Mouse (Mus musculus) midbrain, embryonic 13.5 days (tissue): ENCODE measurements at regions not wholly inside any gene's neighbourhood (a gene's known extent, or its start where the extent isn't known, plus 50 kb on each side); places are given as distances from the start of the nearest gene placed in this dataset.

Source experiments
- ATAC-seq: fragments of 200-750 bp; cut with Nextera tagmentation; 2 replicates; pipeline ENCODE4 v1.8.0; 2017; ENCODE audit warnings: mild to moderate bottlenecking, moderate TSS enrichment, moderate library complexity
- H3K27ac ChIP-seq: fragments of 300-500 bp; sonication (generic); 2 replicates; pipeline ENCODE4 v1.5.1; 2015; ENCODE audit warnings: inconsistent platforms, mild to moderate bottlenecking, moderate library complexity
- H3K27me3 ChIP-seq: fragments of 300-500 bp; sonication (generic); 2 replicates; pipeline ENCODE4 v1.6.1; 2015; ENCODE audit warnings: mild to moderate bottlenecking, inconsistent platforms
- H3K36me3 ChIP-seq: fragments of 300-500 bp; sonication (generic); 2 replicates; pipeline ENCODE4 v1.6.1; 2015; ENCODE audit warnings: mild to moderate bottlenecking, inconsistent platforms
- H3K4me1 ChIP-seq: fragments of 300-500 bp; sonication (generic); replicated peaks from 2 replicates; pipeline ENCODE4 v1.6.1; 2015; ENCODE audit warnings: inconsistent platforms
- H3K4me2 ChIP-seq: fragments of 300-500 bp; sonication (generic); replicated peaks from 2 replicates; pipeline ENCODE4 v1.6.1; 2015; ENCODE audit warnings: moderate library complexity, mild to moderate bottlenecking, inconsistent platforms
- H3K4me3 ChIP-seq: fragments of 300-500 bp; sonication (generic); replicated peaks from 2 replicates; pipeline ENCODE4 v1.5.1; 2015; ENCODE audit warnings: mild to moderate bottlenecking, inconsistent platforms
- H3K9ac ChIP-seq: fragments of 300-500 bp; sonication (generic); replicated peaks from 2 replicates; pipeline ENCODE4 v1.6.1; 2015; ENCODE audit warnings: mild to moderate bottlenecking, inconsistent platforms
- H3K9me3 ChIP-seq: fragments of 300-500 bp; sonication (generic); 2 replicates; pipeline ENCODE4 v1.6.1; 2016; ENCODE audit warnings: mild to moderate bottlenecking, inconsistent platforms
- WGBS: fragments of 180-500 bp; shearing (Covaris S2); methylation state at CpG from one replicate; pipeline ENCODE4 v1.1.7; 2015; 5-methylcytosine and 5-hydroxymethylcytosine counted together

DNA sequence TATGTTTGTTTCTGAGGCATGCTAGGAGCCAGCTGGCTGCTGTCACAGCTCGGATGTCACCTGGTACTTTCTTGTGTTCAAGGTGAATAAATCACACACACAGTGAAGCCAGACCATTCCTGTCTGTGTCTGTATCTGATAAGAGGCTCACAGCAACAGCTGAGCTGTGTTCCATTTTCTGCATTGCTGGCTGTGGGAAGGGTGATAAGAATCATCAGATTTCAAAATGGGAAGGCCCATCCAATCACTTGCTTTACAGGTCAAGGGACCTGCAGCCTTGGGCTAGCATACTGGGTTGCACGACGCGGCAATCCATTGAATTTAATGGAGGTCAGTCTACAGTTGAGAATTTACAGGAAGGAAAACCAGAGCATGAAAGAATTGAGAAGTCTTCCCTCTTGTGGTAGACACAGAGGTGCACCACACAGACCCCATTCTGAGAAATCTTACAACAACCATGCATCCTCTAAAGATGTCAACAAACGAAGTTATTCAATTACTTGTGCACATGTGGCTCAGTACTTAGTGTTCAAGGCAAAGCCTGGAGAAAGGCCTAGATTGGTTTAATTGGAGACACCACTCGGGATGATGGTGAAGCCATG lies 135.2 kb downstream of the Gm12728 start:
- Histone ChIP-seq H3K4me2 (no peak overlapping the region), H3K4me1 (no peaks in the 10 kb centered on the region), H3K9me3 (no peaks in the 10 kb centered on the region), H3K27me3 (no peaks in the 10 kb centered on the region), H3K27ac (no peak overlapping the region), H3K4me3 (no peak overlapping the region), H3K36me3 (no peaks in the 10 kb centered on the region), H3K9ac (no peak overlapping the region)
- WGBS, result 82% methylated on average over 6 of the region's 6 CpGs
- no peak for ATAC-seq

DNA sequence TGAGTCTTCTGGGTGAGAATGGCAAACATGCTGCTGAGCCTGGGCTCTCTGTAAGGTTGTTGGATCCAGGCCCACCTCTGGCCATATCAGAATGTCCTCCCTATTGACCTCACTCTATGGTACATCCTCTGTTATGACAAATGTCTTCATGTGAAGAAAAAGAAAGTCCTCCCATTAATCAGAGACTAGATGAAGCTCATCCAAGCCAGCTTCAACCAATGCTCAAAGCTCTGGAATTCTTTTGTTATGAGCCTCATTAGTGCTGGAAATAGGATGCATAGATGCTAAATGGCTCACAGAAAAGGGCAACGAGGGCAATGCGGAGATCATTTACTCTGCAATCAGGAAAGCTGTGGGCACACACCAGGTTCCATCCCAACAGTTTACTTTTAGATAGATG lies 135.8 kb downstream of the Gm12728 start:
- Histone ChIP-seq H3K9ac (no peak overlapping the region), H3K27ac (no peak overlapping the region), H3K4me2 (no peak overlapping the region), H3K27me3 (no peaks in the 10 kb centered on the region), H3K9me3 (no peaks in the 10 kb centered on the region), H3K36me3 (no peaks in the 10 kb centered on the region), H3K4me1 (no peaks in the 10 kb centered on the region), H3K4me3 (no peak overlapping the region)
- WGBS, result 96% methylated on average over 2 of the region's 2 CpGs
- ATAC-seq, result no peak

DNA sequence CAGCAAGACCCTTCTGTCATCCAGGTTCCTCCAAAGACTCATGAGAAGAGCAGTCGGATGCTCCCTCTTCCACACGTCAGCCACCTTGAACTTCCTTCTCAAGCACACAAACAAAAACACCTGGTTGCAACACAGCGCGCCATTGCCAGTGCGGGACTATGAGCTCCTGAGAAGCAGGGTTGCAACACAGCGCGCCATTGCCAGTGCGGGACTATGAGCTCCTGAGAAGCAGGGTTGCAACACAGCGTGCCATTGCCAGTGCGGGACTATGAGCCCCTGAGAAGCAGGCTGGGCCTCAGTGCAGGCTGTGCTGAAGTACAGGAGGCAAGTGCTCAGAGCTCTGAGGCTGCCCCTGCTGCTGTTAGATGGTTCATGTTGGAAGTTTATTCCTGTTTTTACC lies 140.0 kb downstream of the Gm12728 start:
- Histone ChIP-seq H3K9ac (no peak overlapping the region), H3K27me3 (no peaks in the 10 kb centered on the region), H3K4me2 (no peak overlapping the region), H3K36me3 (no peaks in the 10 kb centered on the region), H3K4me1 (no peaks in the 10 kb centered on the region), H3K4me3 (no peak overlapping the region), H3K9me3 (no peaks in the 10 kb centered on the region), H3K27ac (no peak overlapping the region)
- ATAC-seq, result no peak
- WGBS, result 93% methylated on average over 10 of the region's 10 CpGs

DNA sequence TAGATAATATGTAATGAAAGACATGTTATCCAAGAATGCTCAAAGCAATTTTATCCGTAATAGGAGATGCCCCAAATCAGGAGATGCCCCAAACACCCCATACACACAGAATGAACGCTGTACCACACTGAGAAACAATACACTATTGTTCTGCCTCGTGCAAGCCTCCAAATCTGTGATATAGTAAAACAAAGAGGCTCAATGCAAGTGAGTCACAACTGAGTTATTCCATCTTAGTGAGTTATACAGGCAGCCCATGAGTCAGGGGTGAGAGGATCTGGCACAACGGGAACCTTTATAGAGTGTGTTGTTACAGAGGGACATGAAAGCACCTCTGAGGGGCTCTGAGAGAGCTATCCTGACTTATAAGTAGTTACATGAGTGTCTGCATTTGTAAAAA lies 145.3 kb downstream of the Gm12728 start:
- Histone ChIP-seq H3K9ac (no peak overlapping the region), H3K27ac (no peak overlapping the region), H3K36me3 (no peaks in the 10 kb centered on the region), H3K4me2 (no peak overlapping the region), H3K4me3 (no peak overlapping the region), H3K27me3 (no peaks in the 10 kb centered on the region), H3K9me3 (no peaks in the 10 kb centered on the region), H3K4me1 (no peaks in the 10 kb centered on the region)
- 66% methylated on average over 4 of the region's 4 CpGs for WGBS
- ATAC-seq, result no peak

DNA sequence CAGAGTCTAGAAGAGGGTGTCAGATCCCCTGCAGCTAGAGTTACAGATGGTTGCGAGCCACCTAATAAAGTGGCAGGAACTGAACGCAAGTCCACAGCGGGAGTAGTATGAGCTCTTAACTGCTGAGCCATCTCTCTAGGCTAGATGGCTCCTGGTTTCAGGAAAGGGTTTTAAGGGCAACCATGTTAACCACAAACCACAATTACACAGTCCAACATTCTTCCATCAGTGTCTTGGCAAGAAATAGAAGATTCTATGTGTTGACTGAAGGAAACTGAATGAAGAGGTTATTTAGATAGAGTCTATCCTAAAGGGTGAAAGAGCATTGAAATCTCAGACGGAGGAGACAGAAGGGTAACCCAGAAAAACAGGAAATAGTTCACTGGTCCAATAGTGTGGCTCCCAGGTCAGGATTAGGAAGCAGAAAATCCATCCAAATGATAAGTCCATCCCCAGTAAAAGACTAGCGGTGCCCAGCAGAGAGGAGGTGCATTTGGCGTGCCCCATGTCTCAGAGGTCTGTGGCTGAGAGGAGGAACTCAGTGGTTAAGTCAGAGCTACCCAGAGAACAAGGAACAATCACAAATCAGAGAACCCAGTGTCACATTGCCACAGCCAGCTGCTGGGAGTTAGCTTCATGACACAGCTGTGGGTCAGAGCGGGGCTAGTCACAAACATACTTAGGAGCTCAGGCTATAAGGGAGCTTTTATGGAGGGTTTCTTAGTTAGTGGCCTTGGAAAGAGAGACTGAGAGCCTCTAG lies 147.3 kb downstream of the Gm12728 start:
- Histone ChIP-seq H3K27ac (no peak overlapping the region), H3K4me1 (no peaks in the 10 kb centered on the region), H3K9ac (no peak overlapping the region), H3K9me3 (no peaks in the 10 kb centered on the region), H3K36me3 (no peaks in the 10 kb centered on the region), H3K4me3 (no peak overlapping the region), H3K4me2 (no peak overlapping the region), H3K27me3 (no peaks in the 10 kb centered on the region)
- 92% methylated on average over 7 of the region's 7 CpGs for WGBS
- ATAC-seq, result no peak

DNA sequence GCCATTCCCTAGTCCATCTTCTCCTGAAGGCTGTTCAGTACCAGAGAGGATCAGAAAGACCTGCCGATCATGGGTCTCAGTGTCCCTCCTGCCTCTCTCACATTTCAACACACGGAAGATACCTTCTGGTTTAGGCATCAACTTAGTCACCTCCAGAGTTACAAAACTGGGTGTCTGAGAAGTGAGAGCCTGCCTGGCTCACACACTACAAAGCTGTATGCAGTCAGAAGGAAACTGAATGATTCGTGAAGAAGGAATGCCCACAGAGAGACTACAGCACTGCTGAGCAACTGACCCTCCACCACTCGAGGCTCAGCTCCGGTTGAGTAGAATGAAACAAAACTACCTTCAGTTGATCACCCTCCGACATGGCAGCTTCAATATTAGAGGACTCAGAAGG lies 147.9 kb downstream of the Gm12728 start:
- Histone ChIP-seq H3K27me3 (no peaks in the 10 kb centered on the region), H3K36me3 (no peaks in the 10 kb centered on the region), H3K9ac (no peak overlapping the region), H3K4me2 (no peak overlapping the region), H3K4me3 (no peak overlapping the region), H3K27ac (no peak overlapping the region), H3K4me1 (no peaks in the 10 kb centered on the region), H3K9me3 (no peaks in the 10 kb centered on the region)
- 83% methylated on average over 6 of the region's 6 CpGs for WGBS
- ATAC-seq, result no peak

DNA sequence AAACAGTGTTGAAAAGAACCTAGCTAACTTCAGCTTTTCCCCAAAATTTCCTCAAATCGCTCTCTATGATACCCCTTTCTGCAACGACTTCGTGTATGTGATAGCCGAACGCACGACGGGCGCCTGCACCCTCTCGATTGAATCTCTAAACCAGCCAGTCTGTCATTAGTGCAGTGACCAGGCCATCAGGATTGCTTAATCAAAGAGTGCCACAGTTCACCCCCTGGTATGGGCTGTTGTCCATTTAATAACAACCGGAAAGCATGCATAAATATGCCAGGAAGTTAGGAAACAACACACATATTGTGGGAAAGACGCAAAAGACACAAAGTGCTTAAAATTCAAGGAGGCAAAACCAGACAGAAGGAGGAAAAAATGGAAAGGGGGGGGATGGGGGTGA lies 149.2 kb downstream of the Gm12728 start:
- H3K9ac ChIP-seq, result no peak overlapping the region
- H3K9me3 ChIP-seq, result no peaks in the 10 kb centered on the region
- H3K36me3 ChIP-seq, result no peaks in the 10 kb centered on the region
- no peak for ATAC-seq
- no peak overlapping the region for H3K4me2 ChIP-seq
- H3K27me3 ChIP-seq, result no peaks in the 10 kb centered on the region
- no peaks in the 10 kb centered on the region for H3K4me1 ChIP-seq
- 83% methylated on average over 11 of the region's 11 CpGs for WGBS
- no peak overlapping the region for H3K27ac ChIP-seq
- H3K4me3 ChIP-seq, result no peak overlapping the region

DNA sequence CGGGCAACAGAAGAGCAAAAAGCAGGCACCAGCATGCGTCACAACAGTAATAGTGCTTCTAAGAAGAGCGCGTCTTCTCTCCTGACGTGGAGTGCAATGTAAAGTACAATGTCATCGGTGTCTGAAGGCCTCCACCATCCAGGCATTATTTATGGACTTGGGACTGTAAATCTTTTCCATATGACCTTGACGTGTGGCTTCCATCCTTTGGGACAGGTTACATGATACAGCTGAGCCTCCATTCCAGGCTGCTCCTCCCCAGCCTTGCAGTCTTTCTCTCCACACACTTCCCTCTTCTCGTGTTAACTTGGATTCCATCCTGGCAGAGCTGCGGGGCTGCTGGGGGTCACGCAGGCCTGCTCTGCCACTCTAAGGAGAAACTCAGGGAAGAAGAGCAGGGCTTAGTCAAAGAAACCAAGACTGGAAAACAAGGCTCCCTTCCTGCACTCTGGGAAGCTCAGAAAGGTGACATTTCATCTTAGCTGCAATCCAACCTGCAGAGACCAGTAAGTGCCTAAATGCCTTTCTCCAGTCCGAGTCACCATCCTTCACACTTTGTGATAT lies 150.0 kb downstream of the Gm12728 start:
- Histone ChIP-seq H3K4me2 (no peak overlapping the region), H3K27me3 (no peaks in the 10 kb centered on the region), H3K4me1 (no peaks in the 10 kb centered on the region), H3K9ac (no peak overlapping the region), H3K9me3 (no peaks in the 10 kb centered on the region), H3K27ac (no peak overlapping the region), H3K36me3 (no peaks in the 10 kb centered on the region), H3K4me3 (no peak overlapping the region)
- WGBS, result 88% methylated on average over 11 of the region's 11 CpGs
- no peak for ATAC-seq

DNA sequence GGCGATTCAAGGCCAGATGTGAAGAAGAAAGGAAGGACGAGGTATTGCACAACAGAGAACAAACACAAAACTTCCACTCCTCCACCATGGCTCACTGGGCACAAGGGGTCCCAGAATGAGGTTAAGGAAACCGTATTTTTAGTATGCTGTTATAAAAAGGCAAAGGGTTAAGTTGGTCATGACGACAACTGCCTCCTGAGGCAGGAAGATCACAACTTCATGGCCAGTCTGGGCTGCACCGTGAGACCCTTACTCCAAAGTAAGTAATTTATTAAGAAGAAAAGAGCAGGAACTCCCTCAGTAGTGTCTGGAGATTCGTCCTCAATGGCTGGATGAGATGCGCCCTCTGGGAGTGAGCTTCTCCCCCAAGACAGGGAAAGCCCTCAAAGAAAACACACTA lies 151.2 kb downstream of the Gm12728 start:
- H3K9me3 ChIP-seq, result no peaks in the 10 kb centered on the region
- no peaks in the 10 kb centered on the region for H3K4me1 ChIP-seq
- ATAC-seq, result no peak
- no peak overlapping the region for H3K4me2 ChIP-seq
- H3K36me3 ChIP-seq, result no peaks in the 10 kb centered on the region
- no peak overlapping the region for H3K27ac ChIP-seq
- no peaks in the 10 kb centered on the region for H3K27me3 ChIP-seq
- WGBS, result 90% methylated on average over 7 of the region's 7 CpGs
- no peak overlapping the region for H3K9ac ChIP-seq
- H3K4me3 ChIP-seq, result no peak overlapping the region

DNA sequence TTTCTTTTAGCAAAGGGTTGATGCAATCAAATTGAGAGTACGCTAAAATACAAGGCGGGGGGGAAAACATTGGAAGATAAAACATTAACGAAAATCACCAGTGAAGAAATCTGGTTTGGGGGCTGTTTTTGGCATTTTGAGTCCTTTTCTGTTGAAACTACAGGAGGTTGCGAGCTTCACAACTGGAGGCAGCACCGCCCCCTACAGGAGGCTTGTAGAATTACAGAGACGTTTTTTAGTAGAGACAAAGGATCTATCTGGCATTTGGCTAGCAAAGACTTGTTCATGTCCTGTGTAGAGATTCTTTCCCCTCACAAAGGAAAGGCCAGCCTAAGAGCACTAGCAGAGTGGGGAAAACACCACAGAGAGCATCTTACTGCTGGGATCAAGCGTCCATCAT lies 152.1 kb downstream of the Gm12728 start:
- 48% methylated on average over 7 of the region's 7 CpGs for WGBS
- H3K36me3 ChIP-seq, result no peaks in the 10 kb centered on the region
- H3K4me3 ChIP-seq, result no peak overlapping the region
- H3K9me3 ChIP-seq, result no peaks in the 10 kb centered on the region
- H3K9ac ChIP-seq, result no peak overlapping the region
- H3K27ac ChIP-seq, result no peak overlapping the region
- H3K27me3 ChIP-seq, result no peaks in the 10 kb centered on the region
- no peak for ATAC-seq
- no peaks in the 10 kb centered on the region for H3K4me1 ChIP-seq
- no peak overlapping the region for H3K4me2 ChIP-seq

DNA sequence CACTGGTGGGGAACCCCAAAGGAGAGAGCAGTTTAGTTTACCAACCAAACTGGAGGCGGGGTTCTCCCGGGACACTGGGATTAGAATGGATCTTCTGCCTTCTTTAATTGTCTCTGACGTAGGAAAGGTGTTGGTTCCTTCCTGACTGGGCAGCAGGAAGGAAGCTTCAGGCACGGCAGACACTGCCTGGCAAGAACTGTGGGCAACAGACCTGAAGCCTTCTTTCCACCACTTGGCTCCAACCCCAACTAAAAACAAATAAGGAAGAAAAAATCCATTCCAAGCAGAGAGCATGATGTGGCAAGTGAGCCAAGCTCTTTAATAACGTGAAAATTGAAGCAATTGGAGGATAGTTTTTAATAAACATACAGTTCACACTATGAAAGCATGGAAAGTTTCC lies 155.3 kb downstream of the Gm12728 start:
- H3K4me1 ChIP-seq, result no peaks in the 10 kb centered on the region
- H3K27ac ChIP-seq, result no peak overlapping the region
- no peak overlapping the region for H3K4me2 ChIP-seq
- H3K36me3 ChIP-seq, result no peaks in the 10 kb centered on the region
- H3K9ac ChIP-seq, result no peak overlapping the region
- no peaks in the 10 kb centered on the region for H3K9me3 ChIP-seq
- 72% methylated on average over 5 of the region's 5 CpGs for WGBS
- ATAC-seq, result no peak
- no peaks in the 10 kb centered on the region for H3K27me3 ChIP-seq
- no peak overlapping the region for H3K4me3 ChIP-seq

DNA sequence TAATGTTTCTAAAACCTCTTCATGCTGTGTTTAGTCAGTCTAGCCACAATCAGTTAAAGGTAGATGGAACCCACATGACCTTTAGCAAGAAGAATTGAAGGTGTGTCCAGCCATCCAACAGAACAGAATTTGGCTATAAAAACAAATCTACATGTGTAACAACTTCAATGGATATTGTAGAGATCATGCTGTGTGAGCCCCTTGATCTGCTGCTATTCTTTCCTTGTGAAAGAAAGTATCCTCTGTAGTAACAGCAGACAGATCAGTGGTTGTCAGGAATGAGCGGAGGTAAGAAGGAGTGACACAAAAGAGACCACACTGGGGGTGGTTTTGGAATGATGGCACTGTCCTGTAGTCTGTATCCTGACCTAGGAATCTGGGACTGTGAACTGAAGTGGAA lies 156.3 kb downstream of the Gm12728 start:
- Histone ChIP-seq H3K4me2 (no peak overlapping the region), H3K9ac (no peak overlapping the region), H3K27me3 (no peaks in the 10 kb centered on the region), H3K27ac (no peak overlapping the region), H3K9me3 (no peaks in the 10 kb centered on the region), H3K4me1 (no peaks in the 10 kb centered on the region), H3K36me3 (no peaks in the 10 kb centered on the region), H3K4me3 (no peak overlapping the region)
- WGBS, result 58% methylated on average over 1 of the region's 1 CpGs
- no peak for ATAC-seq

DNA sequence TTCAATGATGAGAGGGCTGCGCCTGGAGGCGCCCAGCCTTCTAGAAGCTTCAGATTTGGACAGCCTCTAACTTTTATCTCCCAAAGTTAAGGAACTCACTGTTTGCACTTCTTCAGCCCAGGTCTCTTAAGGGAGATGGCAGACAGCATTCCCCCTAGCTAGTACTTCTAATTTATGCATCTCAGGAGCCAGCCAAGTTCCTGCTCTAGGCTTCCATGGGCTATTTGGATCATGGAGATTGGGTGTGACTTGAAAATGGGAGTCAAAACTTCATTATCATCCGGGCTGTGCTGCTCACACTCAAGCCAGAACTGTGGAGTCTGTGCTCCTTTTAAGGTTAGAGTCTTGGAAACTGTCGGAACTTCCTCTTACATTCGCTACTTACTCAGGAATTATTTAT lies 158.7 kb downstream of the Gm12728 start:
- H3K27me3 ChIP-seq, result no peaks in the 10 kb centered on the region
- H3K9me3 ChIP-seq, result no peaks in the 10 kb centered on the region
- H3K27ac ChIP-seq, result no peak overlapping the region
- no peak overlapping the region for H3K4me2 ChIP-seq
- ATAC-seq, result no peak
- no peak overlapping the region for H3K9ac ChIP-seq
- H3K4me1 ChIP-seq, result no peaks in the 10 kb centered on the region
- 91% methylated on average over 5 of the region's 5 CpGs for WGBS
- H3K4me3 ChIP-seq, result no peak overlapping the region
- no peaks in the 10 kb centered on the region for H3K36me3 ChIP-seq
